Mouse (Mus musculus) E14TG2a.4 (cell line): Measurements from ENCODE around the gene Slc23a3.

Source experiments
- CTCF ChIP-seq: conservative IDR thresholded peaks from 2 replicates; pipeline ENCODE4 v1.5.1; 2014; ENCODE audit warnings: low read length
- NANOG ChIP-seq: IDR thresholded peaks from 2 replicates; pipeline ENCODE4 v1.6.1; 2014; ENCODE audit warnings: borderline replicate concordance, low read length, mixed read lengths
- POU5F1 ChIP-seq: IDR thresholded peaks from 2 replicates; pipeline ENCODE4 v1.6.1; 2014; ENCODE audit warnings: low read length, borderline replicate concordance

GRCm38 (mm10) chr1:75148727-75149126 lies 15.0 kb upstream of the Slc23a3 start:
- no peak for TF ChIP-seq CTCF
- TF ChIP-seq NANOG = no peak
- no peak for TF ChIP-seq POU5F1
